Mouse (Mus musculus): Measurements from ENCODE around the gene Arl14ep. TPM values are rescaled to one million over a fixed set of nuclear protein-coding genes. Genes with fewer than 3 reads are reported as not detected.
A peak's percentile ranks its signal among the peaks of the same experiment; 100 is the strongest.

The Arl14ep gene
- polyA plus RNA-seq, 1 experiment, result 131 TPM

GRCm38 (mm10) chr2:106982503-106982902 is 8.3 kb upstream of the Arl14ep start:
- TF ChIP-seq POLR2A (IDR thresholded peaks at IDR 0.05; ENCODE audit: low read depth, low read length), result no peak
- no peak for TF ChIP-seq CTCF (IDR thresholded peaks at IDR 0.05; ENCODE audit: borderline replicate concordance, insufficient read depth, low read length)
- H3K27ac ChIP-seq (ENCODE audit: insufficient read depth, low read length), result no peak overlapping the region
- H3K4me3 ChIP-seq (ENCODE audit: insufficient read depth, low read length), result no peak overlapping the region
- H3K4me1 ChIP-seq (ENCODE audit: control insufficient read depth, insufficient read depth, low read length), result no peaks in the 10 kb centered on the region; the same call in 1 of the 2 replicates

GRCm38 (mm10) chr2:106976472-106976871 is 2.2 kb upstream of the Arl14ep start:
- peaks cover 3% of the 10 kb centered on the region; the same call in 1 of the 2 replicates for H3K4me1 ChIP-seq (ENCODE audit: control insufficient read depth, insufficient read depth, low read length)
- no peak overlapping the region for H3K27ac ChIP-seq (ENCODE audit: insufficient read depth, low read length)
- no peak overlapping the region for H3K4me3 ChIP-seq (ENCODE audit: insufficient read depth, low read length)
- no peak for TF ChIP-seq CTCF (IDR thresholded peaks at IDR 0.05; ENCODE audit: borderline replicate concordance, insufficient read depth, low read length)
- no peak for TF ChIP-seq POLR2A (IDR thresholded peaks at IDR 0.05; ENCODE audit: low read depth, low read length)

- H3K27ac ChIP-seq (ENCODE audit: insufficient read depth, low read length), result peak overlapping the region; percentile 68; the same call in 1 of the 2 replicates
- H3K4me3 ChIP-seq (ENCODE audit: insufficient read depth, low read length), result peak overlapping the region; percentile 91
- no peak for TF ChIP-seq POLR2A (IDR thresholded peaks at IDR 0.05; ENCODE audit: low read depth, low read length)
- no peak for TF ChIP-seq CTCF (IDR thresholded peaks at IDR 0.05; ENCODE audit: borderline replicate concordance, insufficient read depth, low read length)
- H3K4me1 ChIP-seq (ENCODE audit: control insufficient read depth, insufficient read depth, low read length), result peaks cover 3% of the 10 kb centered on the region; the same call in 1 of the 2 replicates
These were observed 779 bp downstream of the Arl14ep start for GRCm38 (mm10) chr2:106973332-106973958.

- no peak overlapping the region for H3K27ac ChIP-seq (ENCODE audit: insufficient read depth, low read length)
- H3K4me1 ChIP-seq (ENCODE audit: control insufficient read depth, insufficient read depth, low read length), result peaks cover 3% of the 10 kb centered on the region; the same call in 1 of the 2 replicates
- no peak for TF ChIP-seq CTCF (IDR thresholded peaks at IDR 0.05; ENCODE audit: borderline replicate concordance, insufficient read depth, low read length)
- no peak for TF ChIP-seq POLR2A (IDR thresholded peaks at IDR 0.05; ENCODE audit: low read depth, low read length)
- H3K4me3 ChIP-seq (ENCODE audit: insufficient read depth, low read length), result peak overlapping the region; percentile 91
These were observed 1.4 kb downstream of the Arl14ep start for GRCm38 (mm10) chr2:106972851-106973250.

GRCm38 (mm10) chr2:106970971-106971370 is 3.3 kb downstream of the Arl14ep start:
- peaks cover 2% of the 10 kb centered on the region; the same call in 1 of the 2 replicates for H3K4me1 ChIP-seq (ENCODE audit: control insufficient read depth, insufficient read depth, low read length)
- no peak for TF ChIP-seq POLR2A (IDR thresholded peaks at IDR 0.05; ENCODE audit: low read depth, low read length)
- TF ChIP-seq CTCF (IDR thresholded peaks at IDR 0.05; ENCODE audit: borderline replicate concordance, insufficient read depth, low read length), result no peak
- H3K27ac ChIP-seq (ENCODE audit: insufficient read depth, low read length), result no peak overlapping the region
- H3K4me3 ChIP-seq (ENCODE audit: insufficient read depth, low read length), result no peak overlapping the region

- Histone ChIP-seq H3K4me1 (ENCODE audit: control insufficient read depth, insufficient read depth, low read length) (no peaks in the 10 kb centered on the region), H3K4me3 (ENCODE audit: insufficient read depth, low read length) (no peak overlapping the region), H3K27ac (ENCODE audit: insufficient read depth, low read length) (no peak overlapping the region)
- TF ChIP-seq POLR2A (IDR thresholded peaks at IDR 0.05; ENCODE audit: low read depth, low read length) (no peak), CTCF (IDR thresholded peaks at IDR 0.05; ENCODE audit: borderline replicate concordance, insufficient read depth, low read length) (no peak)
These were observed 5.9 kb downstream of the Arl14ep start for GRCm38 (mm10) chr2:106968320-106968719.

- no peaks in the 10 kb centered on the region for H3K4me1 ChIP-seq (ENCODE audit: control insufficient read depth, insufficient read depth, low read length)
- H3K27ac ChIP-seq (ENCODE audit: insufficient read depth, low read length), result no peak overlapping the region
- no peak overlapping the region for H3K4me3 ChIP-seq (ENCODE audit: insufficient read depth, low read length)
- TF ChIP-seq POLR2A (IDR thresholded peaks at IDR 0.05; ENCODE audit: low read depth, low read length) (no peak), CTCF (IDR thresholded peaks at IDR 0.05; ENCODE audit: borderline replicate concordance, insufficient read depth, low read length) (no peak)
These were observed 10.7 kb downstream of the Arl14ep start for GRCm38 (mm10) chr2:106963560-106963959.

GRCm38 (mm10) chr2:106961650-106962049 is 12.6 kb downstream of the Arl14ep start:
- H3K4me3 ChIP-seq (ENCODE audit: insufficient read depth, low read length), result no peak overlapping the region
- no peak overlapping the region for H3K27ac ChIP-seq (ENCODE audit: insufficient read depth, low read length)
- TF ChIP-seq POLR2A (IDR thresholded peaks at IDR 0.05; ENCODE audit: low read depth, low read length) (no peak), CTCF (IDR thresholded peaks at IDR 0.05; ENCODE audit: borderline replicate concordance, insufficient read depth, low read length) (no peak)
- H3K4me1 ChIP-seq (ENCODE audit: control insufficient read depth, insufficient read depth, low read length), result no peaks in the 10 kb centered on the region

- H3K4me1 ChIP-seq (ENCODE audit: control insufficient read depth, insufficient read depth, low read length), result no peaks in the 10 kb centered on the region
- no peak overlapping the region for H3K27ac ChIP-seq (ENCODE audit: insufficient read depth, low read length)
- TF ChIP-seq CTCF (IDR thresholded peaks at IDR 0.05; ENCODE audit: borderline replicate concordance, insufficient read depth, low read length), result no peak
- TF ChIP-seq POLR2A (IDR thresholded peaks at IDR 0.05; ENCODE audit: low read depth, low read length), result no peak
These were observed 13.2 kb downstream of the Arl14ep start for GRCm38 (mm10) chr2:106961066-106961465.

GRCm38 (mm10) chr2:106960237-106960636 is 14.0 kb downstream of the Arl14ep start:
- H3K4me1 ChIP-seq (ENCODE audit: control insufficient read depth, insufficient read depth, low read length), result no peaks in the 10 kb centered on the region
- TF ChIP-seq POLR2A (IDR thresholded peaks at IDR 0.05; ENCODE audit: low read depth, low read length) (no peak), CTCF (IDR thresholded peaks at IDR 0.05; ENCODE audit: borderline replicate concordance, insufficient read depth, low read length) (0 out of 2 replicates have a peak, but pooled peaks have one; percentile 10)
- H3K27ac ChIP-seq (ENCODE audit: insufficient read depth, low read length), result no peak overlapping the region
- H3K4me3 ChIP-seq (ENCODE audit: insufficient read depth, low read length), result no peak overlapping the region

More at GRCm38 (mm10) chr2:106961066-106961465, 13.2 kb downstream of the Arl14ep start:
- no peak overlapping the region for H3K4me3 ChIP-seq (ENCODE audit: insufficient read depth, low read length)
